Mouse (Mus musculus) liver, embryonic 13.5 days (tissue): ENCODE measurements around the gene Rad51b. TPM values are rescaled to one million over a fixed set of nuclear protein-coding genes. Genes with fewer than 3 reads are reported as not detected.

Experiments
- ATAC-seq: fragments of 200-750 bp; cut with Nextera tagmentation; 2 replicates; pipeline ENCODE4 v1.8.0; 2017; ENCODE audit warnings: low read depth, mild to moderate bottlenecking, moderate number of reproducible peaks, moderate library complexity
- DNase-seq: peaks from one replicate; pipeline ENCODE4 v3.0.0; 2022
- H3K27ac ChIP-seq: fragments of 300-500 bp; sonication (generic); 2 replicates; pipeline ENCODE4 v1.5.1; 2015; ENCODE audit warnings: moderate library complexity, mild to moderate bottlenecking, inconsistent platforms
- H3K27me3 ChIP-seq: fragments of 300-500 bp; sonication (generic); 2 replicates; pipeline ENCODE4 v1.6.1; 2015; ENCODE audit warnings: mild to moderate bottlenecking, inconsistent platforms
- H3K36me3 ChIP-seq: fragments of 300-500 bp; sonication (generic); 2 replicates; pipeline ENCODE4 v1.6.1; 2015; ENCODE audit warnings: mild to moderate bottlenecking, inconsistent platforms
- H3K4me1 ChIP-seq: fragments of 300-500 bp; sonication (generic); replicated peaks from 2 replicates; pipeline ENCODE4 v1.6.1; 2015; ENCODE audit warnings: inconsistent platforms
- H3K4me2 ChIP-seq: fragments of 300-500 bp; sonication (generic); 2 replicates; pipeline ENCODE4 v1.6.1; 2015; ENCODE audit warnings: inconsistent platforms, mild to moderate bottlenecking, moderate library complexity
- H3K4me3 ChIP-seq: fragments of 300-500 bp; sonication (generic); replicated peaks from 2 replicates; pipeline ENCODE4 v1.5.1; 2015; ENCODE audit warnings: mild to moderate bottlenecking, inconsistent platforms
- H3K9ac ChIP-seq: fragments of 300-500 bp; sonication (generic); 2 replicates; pipeline ENCODE4 v1.6.1; 2015; ENCODE audit warnings: mild to moderate bottlenecking, inconsistent platforms
- H3K9me3 ChIP-seq: fragments of 300-500 bp; sonication (generic); replicated peaks from 2 replicates; pipeline ENCODE4 v1.6.1; 2016; ENCODE audit warnings: inconsistent platforms
- WGBS: fragments of 180-500 bp; shearing (Covaris S2); methylation state at CpG from one replicate; pipeline ENCODE4 v1.1.7; 2015; ENCODE audit not compliant: insufficient replicate concordance; 5-methylcytosine and 5-hydroxymethylcytosine counted together
- polyA plus RNA-seq: library from polyadenylated mRNA; unstranded; fragments of >200 nt; fragmentation: Nextera tagmentation; extraction: Ambion mirVana; gene quantifications from 2 replicates; pipeline ENCODE4 v1.2.1, GENCODE M21; 2015

Gene Rad51b
- polyA plus RNA-seq, 1 experiment from 2014 or later = 5.5 TPM

- Histone ChIP-seq H3K4me3 (no peak overlapping the region), H3K27me3 (no peaks in the 10 kb centered on the region), H3K9me3 (no peaks in the 10 kb centered on the region), H3K4me1 (peaks cover 12% of the 10 kb centered on the region; the same call in 1 of the 2 replicates), H3K27ac (no peak overlapping the region), H3K36me3 (no peaks in the 10 kb centered on the region), H3K9ac (no peak overlapping the region), H3K4me2 (no peak overlapping the region)
- WGBS = 76% methylated on average over 4 of the region's 4 CpGs
- DNase-seq = no peak
- ATAC-seq = no peak
Observed at GRCm38 (mm10) chr12:79560893-79561292, 263.8 kb downstream of the Rad51b start.

DNA sequence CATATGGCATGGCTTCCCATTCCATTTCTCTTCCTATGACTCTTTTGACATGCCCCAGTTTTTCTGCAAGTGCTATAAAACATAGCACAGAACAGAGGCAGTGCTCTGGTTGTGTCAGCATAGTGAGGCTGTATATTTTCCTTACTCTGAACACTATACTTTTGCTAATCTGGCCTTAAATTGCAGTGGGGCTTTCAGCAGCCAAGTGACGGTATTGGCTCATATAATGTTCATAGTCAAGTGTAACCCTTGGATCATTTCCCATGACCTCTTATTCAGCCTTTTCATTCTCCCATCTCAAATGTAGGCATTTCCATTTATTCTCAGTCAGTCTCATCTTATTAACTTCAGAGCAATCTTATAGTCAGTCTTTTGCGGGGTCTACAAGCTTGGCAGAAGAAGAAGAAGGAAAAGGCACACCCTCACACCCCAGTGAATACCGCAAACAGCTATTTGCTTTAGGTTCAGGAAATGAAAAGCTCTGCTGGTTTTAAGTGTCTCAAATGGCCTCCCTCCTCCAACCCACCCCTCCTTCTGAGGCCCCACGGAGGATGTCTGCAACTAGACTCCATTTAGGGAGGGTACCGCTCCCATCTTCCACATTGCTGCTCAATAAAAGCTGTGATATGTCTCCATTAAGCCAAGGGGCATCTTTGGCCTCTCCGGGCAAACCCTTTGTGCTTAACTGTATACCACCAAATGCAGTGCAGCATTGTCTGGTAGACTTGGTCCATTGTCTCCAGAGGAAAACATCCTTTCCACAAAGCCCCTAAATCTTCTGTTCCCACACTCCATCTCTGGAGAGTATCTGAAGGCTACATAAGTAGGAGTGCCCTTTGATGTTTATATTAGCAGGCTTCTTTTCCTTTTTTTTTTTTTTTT is 277.3 kb downstream of the Rad51b start:
- no peak for ATAC-seq
- H3K4me3 ChIP-seq = no peak overlapping the region
- H3K27me3 ChIP-seq = no peaks in the 10 kb centered on the region
- no peak overlapping the region for H3K9ac ChIP-seq
- DNase-seq = no peak
- no peaks in the 10 kb centered on the region for H3K9me3 ChIP-seq
- H3K27ac ChIP-seq = no peak overlapping the region
- no peaks in the 10 kb centered on the region for H3K36me3 ChIP-seq
- 71% methylated on average over 6 of the region's 6 CpGs for WGBS
- H3K4me2 ChIP-seq = no peak overlapping the region
- H3K4me1 ChIP-seq = no peaks in the 10 kb centered on the region

- 70% methylated on average over 7 of the region's 7 CpGs for WGBS
- Histone ChIP-seq H3K36me3 (no peaks in the 10 kb centered on the region), H3K4me2 (no peak overlapping the region), H3K27me3 (no peaks in the 10 kb centered on the region), H3K27ac (no peak overlapping the region), H3K4me3 (no peak overlapping the region), H3K4me1 (no peaks in the 10 kb centered on the region), H3K9me3 (no peaks in the 10 kb centered on the region), H3K9ac (no peak overlapping the region)
- ATAC-seq (no peak), DNase-seq (no peak)
Observed at GRCm38 (mm10) chr12:79575041-79575541, 278.0 kb downstream of the Rad51b start.

GRCm38 (mm10) chr12:79577525-79577924 is 280.4 kb downstream of the Rad51b start:
- no peak overlapping the region for H3K27ac ChIP-seq
- no peak for ATAC-seq
- H3K9ac ChIP-seq = no peak overlapping the region
- H3K4me1 ChIP-seq = no peaks in the 10 kb centered on the region
- H3K9me3 ChIP-seq = no peaks in the 10 kb centered on the region
- no peak overlapping the region for H3K4me2 ChIP-seq
- DNase-seq = no peak
- H3K36me3 ChIP-seq = no peaks in the 10 kb centered on the region
- 70% methylated on average over 2 of the region's 2 CpGs for WGBS
- no peak overlapping the region for H3K4me3 ChIP-seq
- H3K27me3 ChIP-seq = no peaks in the 10 kb centered on the region

DNA sequence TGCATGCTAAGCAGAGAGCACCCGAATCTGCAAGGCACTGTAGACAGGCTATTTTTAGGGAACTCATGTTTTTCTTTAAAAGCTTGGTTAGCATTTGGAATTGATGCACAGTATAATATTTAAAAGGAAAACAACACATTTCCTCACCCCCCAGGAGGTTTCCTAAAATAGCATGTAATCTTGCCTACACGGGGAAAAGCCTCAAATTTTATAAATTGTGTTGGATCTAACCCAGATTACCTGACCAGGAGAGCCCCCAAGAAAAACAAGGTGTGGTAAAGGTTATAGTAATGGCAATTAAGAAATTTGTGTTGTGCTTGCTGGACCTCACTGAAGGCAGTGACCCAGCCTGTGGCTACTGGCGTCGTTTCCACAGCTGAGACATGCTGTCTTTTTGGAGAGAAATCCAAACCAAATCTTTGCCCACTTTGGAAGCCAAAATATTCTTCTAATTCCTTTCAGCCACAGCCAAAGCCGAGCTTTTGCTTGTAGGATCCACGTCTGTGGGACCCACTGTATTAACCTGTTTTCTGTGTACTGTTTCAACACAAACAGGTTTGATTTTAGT is 282.0 kb downstream of the Rad51b start:
- 66% methylated on average over 6 of the region's 6 CpGs for WGBS
- no peaks in the 10 kb centered on the region for H3K36me3 ChIP-seq
- no peak overlapping the region for H3K4me2 ChIP-seq
- H3K27ac ChIP-seq = no peak overlapping the region
- ATAC-seq (no peak), DNase-seq (no peak)
- no peaks in the 10 kb centered on the region for H3K27me3 ChIP-seq
- H3K4me1 ChIP-seq = no peaks in the 10 kb centered on the region
- no peak overlapping the region for H3K9ac ChIP-seq
- H3K4me3 ChIP-seq = no peak overlapping the region
- no peaks in the 10 kb centered on the region for H3K9me3 ChIP-seq

GRCm38 (mm10) chr12:79579837-79580236 is 282.8 kb downstream of the Rad51b start:
- Histone ChIP-seq H3K27me3 (no peaks in the 10 kb centered on the region), H3K4me2 (no peak overlapping the region), H3K4me1 (no peaks in the 10 kb centered on the region), H3K9me3 (no peaks in the 10 kb centered on the region), H3K27ac (no peak overlapping the region), H3K36me3 (no peaks in the 10 kb centered on the region), H3K4me3 (no peak overlapping the region), H3K9ac (no peak overlapping the region)
- DNase-seq = no peak
- ATAC-seq = no peak
- 83% methylated on average over 6 of the region's 6 CpGs for WGBS

DNA sequence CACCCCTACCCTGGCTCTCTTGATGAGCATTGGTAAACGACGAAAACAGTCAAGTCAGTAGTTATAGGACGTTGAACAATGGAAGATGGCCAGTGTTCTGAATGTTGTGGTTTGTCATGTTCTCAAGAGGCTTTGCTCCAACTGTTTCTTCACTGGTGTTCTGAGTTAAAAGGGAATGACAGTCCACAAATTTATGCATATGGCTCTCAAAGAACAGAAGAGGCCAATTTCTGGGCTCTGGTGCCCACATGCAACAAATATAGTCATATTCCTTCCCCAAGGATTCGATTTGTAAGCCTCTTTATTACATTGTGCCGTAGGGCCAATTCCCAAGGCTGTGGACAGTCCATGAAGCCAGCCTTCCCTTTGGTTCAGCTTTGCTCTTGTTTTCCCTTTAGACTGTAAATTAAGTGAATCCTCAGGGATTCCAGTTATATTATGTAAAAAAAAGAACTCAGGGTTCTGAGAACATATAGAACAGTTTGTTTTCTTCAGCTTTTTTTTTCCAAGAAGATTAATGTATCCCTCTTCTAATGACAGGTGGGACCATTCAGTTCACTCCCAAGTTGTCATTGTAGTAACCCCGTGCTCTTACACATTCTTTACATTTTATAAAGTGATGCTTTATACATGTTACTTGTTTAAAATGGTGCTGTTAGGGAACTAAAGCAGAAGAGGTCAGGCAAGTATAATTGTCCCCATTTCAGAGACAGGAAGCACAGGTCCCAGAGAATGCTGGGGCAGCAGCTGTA is 287.6 kb downstream of the Rad51b start:
- ATAC-seq = no peak
- 71% methylated on average over 6 of the region's 6 CpGs for WGBS

DNA sequence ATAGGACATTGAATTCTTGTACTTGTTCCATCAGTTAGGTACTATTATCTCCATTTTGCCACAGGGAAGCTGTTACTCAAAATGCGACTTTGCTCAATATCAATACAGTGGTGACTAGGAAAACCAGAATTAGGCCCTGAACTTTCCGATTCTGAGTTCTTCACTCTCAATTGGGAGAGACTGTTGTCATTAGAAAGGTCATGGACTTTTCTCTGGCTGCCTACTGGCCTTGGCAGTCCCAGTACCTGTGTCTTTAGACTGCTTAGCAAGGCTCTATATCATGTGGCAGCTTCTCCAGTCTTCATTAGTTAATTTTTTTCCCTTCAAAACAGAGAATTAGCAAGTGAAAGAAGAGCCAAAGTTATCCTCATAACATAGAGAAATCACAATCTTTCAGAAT is 288.3 kb downstream of the Rad51b start:
- H3K27ac ChIP-seq = no peak overlapping the region
- ATAC-seq (no peak), DNase-seq (no peak)
- WGBS = 76% methylated on average over 2 of the region's 2 CpGs
- no peak overlapping the region for H3K9ac ChIP-seq
- no peak overlapping the region for H3K4me3 ChIP-seq
- no peaks in the 10 kb centered on the region for H3K9me3 ChIP-seq
- H3K27me3 ChIP-seq = no peaks in the 10 kb centered on the region
- no peak overlapping the region for H3K4me2 ChIP-seq
- H3K4me1 ChIP-seq = no peaks in the 10 kb centered on the region
- H3K36me3 ChIP-seq = no peaks in the 10 kb centered on the region

More for the DNA sequence above, 287.6 kb downstream of the Rad51b start:
- Histone ChIP-seq H3K4me1 (no peaks in the 10 kb centered on the region), H3K9me3 (no peaks in the 10 kb centered on the region), H3K27ac (no peak overlapping the region), H3K9ac (no peak overlapping the region), H3K27me3 (no peaks in the 10 kb centered on the region), H3K4me2 (no peak overlapping the region), H3K36me3 (no peaks in the 10 kb centered on the region), H3K4me3 (no peak overlapping the region)
- DNase-seq = no peak

DNA sequence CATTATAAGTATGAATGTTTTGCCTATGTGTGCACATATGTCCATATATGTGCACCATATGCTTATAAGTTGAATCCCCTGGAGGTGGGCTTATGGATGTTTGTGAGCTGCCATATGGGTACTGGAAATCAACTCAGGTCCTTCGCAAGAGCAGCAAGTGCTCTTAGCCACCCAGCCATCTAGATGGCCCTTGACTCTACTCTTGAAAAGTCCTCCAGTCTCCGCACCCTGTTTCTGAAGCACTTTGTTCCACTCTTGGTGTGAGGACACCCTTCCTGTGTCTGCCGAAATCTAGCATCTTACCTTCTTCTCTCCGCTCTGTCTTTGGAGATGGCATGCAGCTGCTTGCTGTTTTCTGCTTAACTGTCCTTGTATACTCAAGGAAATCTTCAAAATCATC is 291.7 kb downstream of the Rad51b start:
- H3K27me3 ChIP-seq = no peaks in the 10 kb centered on the region
- H3K4me1 ChIP-seq = no peaks in the 10 kb centered on the region; the same call in 1 of the 2 replicates
- WGBS = 86% methylated on average over 4 of the region's 4 CpGs
- no peaks in the 10 kb centered on the region for H3K9me3 ChIP-seq
- H3K9ac ChIP-seq = no peak overlapping the region
- no peaks in the 10 kb centered on the region for H3K36me3 ChIP-seq
- no peak overlapping the region for H3K4me3 ChIP-seq
- H3K4me2 ChIP-seq = no peak overlapping the region
- no peak for DNase-seq
- no peak for ATAC-seq
- H3K27ac ChIP-seq = no peak overlapping the region

GRCm38 (mm10) chr12:79592206-79592605 is 295.1 kb downstream of the Rad51b start:
- 66% methylated on average over 4 of the region's 4 CpGs for WGBS
- Histone ChIP-seq H3K4me2 (no peak overlapping the region), H3K9me3 (no peaks in the 10 kb centered on the region), H3K27ac (no peak overlapping the region), H3K9ac (no peak overlapping the region), H3K27me3 (no peaks in the 10 kb centered on the region), H3K36me3 (no peaks in the 10 kb centered on the region), H3K4me3 (no peak overlapping the region), H3K4me1 (no peaks in the 10 kb centered on the region; the same call in 1 of the 2 replicates)
- DNase-seq = no peak
- ATAC-seq = no peak

- H3K9ac ChIP-seq = no peak overlapping the region
- H3K9me3 ChIP-seq = no peaks in the 10 kb centered on the region
- no peaks in the 10 kb centered on the region for H3K27me3 ChIP-seq
- ATAC-seq = no peak
- no peak for DNase-seq
- H3K27ac ChIP-seq = no peak overlapping the region
- no peak overlapping the region for H3K4me3 ChIP-seq
- H3K36me3 ChIP-seq = no peaks in the 10 kb centered on the region
- peaks cover 10% of the 10 kb centered on the region; the same call in 1 of the 2 replicates for H3K4me1 ChIP-seq
- H3K4me2 ChIP-seq = no peak overlapping the region
Observed at GRCm38 (mm10) chr12:79596842-79597241, 299.8 kb downstream of the Rad51b start.
